Mouse (Mus musculus) cortical plate, adult 2 months (tissue): Measurements from ENCODE around the gene Galnt7.

Experiments
- CTCF ChIP-seq: fragments of 200-500 bp; IDR thresholded peaks from 2 replicates; pipeline ENCODE4 v1.5.1; 2011; ENCODE audit warnings: mild to moderate bottlenecking, control low read depth, low read length; ENCODE audit not compliant: insufficient read depth; ENCODE audit errors: extremely low read depth
- POLR2A ChIP-seq: fragments of 200-500 bp; IDR thresholded peaks from 2 replicates; pipeline ENCODE4 v1.6.1; 2011; ENCODE audit warnings: mild to moderate bottlenecking, low read length, control low read depth; ENCODE audit not compliant: insufficient read depth; ENCODE audit errors: extremely low read depth

DNA sequence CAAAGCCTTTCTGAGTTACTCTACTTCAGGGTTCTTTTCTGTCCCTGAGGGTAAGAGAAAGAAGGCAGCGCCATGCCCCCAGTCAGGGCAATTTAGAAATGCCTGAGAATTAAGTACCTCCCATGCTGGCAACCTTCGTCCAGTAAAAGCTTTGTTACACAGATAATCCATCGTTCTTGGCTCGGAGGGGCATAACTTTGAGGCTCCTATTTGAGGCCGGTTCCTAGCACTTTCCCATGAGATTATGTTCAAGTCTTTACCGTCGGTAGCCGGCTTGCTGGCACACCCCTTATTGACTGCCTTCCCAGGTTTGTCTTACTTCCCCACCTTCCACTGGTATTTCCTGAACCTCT is 154.4 kb downstream of the Galnt7 start:
- TF ChIP-seq CTCF, result no peak
- TF ChIP-seq POLR2A, result no peak
